Mouse (Mus musculus) splenic B cell, adult 2 months (primary cell): ENCODE measurements around the gene Dynlt1f.
"Not testable (repeated sequence)": the region's sequence is repeated elsewhere in the genome, so short reads cannot be mapped to it uniquely, and the experiment has no call there.

Experiments used
- DNase-seq: peaks from one replicate; pipeline ENCODE4 v3.0.0-alpha.2; 2011; ENCODE audit warnings: low read depth, low spot score
- H3K27me3 ChIP-seq: 2 replicates; pipeline ENCODE4 v1.6.1; 2012; ENCODE audit warnings: mild to moderate bottlenecking, low read length, moderate library complexity, mixed read lengths; ENCODE audit not compliant: control insufficient read depth, poor library complexity, insufficient read depth, severe bottlenecking
- H3K36me3 ChIP-seq: 2 replicates; pipeline ENCODE4 v1.6.1; 2012; ENCODE audit warnings: mild to moderate bottlenecking, low read length, moderate library complexity, mixed read lengths; ENCODE audit not compliant: control insufficient read depth, poor library complexity, insufficient read depth, severe bottlenecking

The Dynlt1f gene

DNA sequence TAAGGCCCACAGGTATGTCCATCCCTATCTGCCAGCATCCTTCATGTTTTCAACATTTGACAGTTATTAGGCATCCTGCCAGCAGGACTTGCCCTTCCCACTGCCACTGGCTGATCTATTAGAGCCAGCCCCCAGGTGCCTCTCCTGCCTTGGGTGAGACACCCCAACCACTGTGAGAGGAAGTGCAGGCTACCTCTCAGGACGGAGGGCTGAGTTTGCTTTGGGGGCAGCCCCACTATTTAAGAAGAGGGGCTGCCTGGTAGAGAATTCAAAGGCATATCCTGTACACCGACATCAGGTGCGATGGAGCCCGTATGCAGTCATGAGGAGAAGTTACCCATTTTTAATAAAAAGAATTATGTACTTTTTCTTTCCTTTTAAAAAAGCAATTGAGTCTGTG is 10.0 kb downstream of the Dynlt1f start:
- H3K36me3 ChIP-seq, H3K27me3 ChIP-seq, DNase-seq: not testable (repeated sequence)

DNA sequence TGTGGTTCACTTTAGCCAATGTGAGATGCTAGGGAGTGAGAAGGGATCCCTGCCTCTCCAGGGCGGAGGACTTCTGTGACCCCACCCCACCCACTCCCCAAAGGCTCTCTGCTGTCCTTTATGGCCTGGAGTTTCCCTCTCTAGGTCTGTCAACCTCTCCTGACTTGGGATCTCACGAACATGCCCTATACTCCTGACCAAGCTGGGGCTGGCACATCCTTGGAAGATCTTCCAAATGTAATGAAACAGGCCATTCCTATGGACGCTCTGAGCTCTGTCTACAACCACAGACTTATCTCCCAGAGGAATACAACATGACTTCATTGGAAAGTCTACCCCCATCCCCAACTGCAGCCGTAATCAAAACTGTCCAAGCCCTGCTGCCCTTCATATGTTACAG is 11.0 kb downstream of the Dynlt1f start:
- not testable (repeated sequence) for H3K27me3 ChIP-seq, DNase-seq, H3K36me3 ChIP-seq

DNA sequence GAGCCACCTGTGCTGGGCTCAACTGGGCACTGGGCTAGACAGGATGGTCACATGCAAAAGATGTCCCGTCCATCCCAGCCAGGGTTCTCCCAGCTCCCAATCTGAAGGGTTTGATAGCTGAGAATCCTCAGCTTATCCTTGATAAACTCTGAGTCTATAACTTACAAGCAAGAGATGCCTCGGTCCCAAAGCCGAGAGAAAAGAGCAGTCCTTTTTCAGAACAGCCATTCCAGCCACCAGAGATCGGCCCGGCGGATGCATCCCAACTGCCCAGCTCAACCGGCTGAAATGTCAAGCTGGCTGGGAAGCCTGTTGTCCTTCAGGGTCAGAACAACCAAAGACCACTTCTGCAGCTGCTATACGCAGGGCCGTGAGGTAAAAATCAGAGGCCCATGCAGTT is 11.5 kb downstream of the Dynlt1f start:
- DNase-seq, H3K36me3 ChIP-seq, H3K27me3 ChIP-seq: not testable (repeated sequence)

DNA sequence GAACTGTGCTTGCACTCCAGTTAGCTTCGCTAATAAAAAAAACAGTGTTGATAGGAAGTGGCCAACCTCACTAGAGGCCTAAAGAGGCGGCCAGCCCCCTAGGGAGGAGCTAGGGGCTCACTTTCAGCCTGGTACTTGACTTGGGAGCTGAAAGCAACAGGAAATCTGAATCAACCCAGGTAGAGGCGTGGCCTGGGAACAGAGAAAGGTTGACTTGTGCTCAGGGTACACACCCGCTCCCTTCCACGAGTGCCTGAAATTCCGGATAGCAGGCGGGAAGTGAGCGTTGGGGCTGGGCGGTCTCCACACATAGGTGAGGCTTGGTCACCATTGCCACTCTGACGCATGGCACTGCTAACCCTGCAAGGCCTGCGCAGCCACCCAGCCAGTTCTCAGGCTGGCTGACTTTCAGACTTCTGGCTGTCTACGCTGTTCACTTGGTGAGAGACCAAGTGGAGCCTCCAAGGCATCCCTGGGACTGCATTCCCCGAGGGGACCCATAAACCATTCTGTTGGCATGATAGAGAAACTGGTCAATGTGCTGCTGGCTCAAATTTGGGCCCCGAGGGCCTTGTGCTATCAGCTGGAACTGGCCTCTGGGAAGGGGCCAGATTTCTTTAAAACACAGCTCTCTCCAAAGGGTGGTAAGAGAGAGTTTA is 14.8 kb downstream of the Dynlt1f start:
- H3K36me3 ChIP-seq, H3K27me3 ChIP-seq, DNase-seq: not testable (repeated sequence)

DNA sequence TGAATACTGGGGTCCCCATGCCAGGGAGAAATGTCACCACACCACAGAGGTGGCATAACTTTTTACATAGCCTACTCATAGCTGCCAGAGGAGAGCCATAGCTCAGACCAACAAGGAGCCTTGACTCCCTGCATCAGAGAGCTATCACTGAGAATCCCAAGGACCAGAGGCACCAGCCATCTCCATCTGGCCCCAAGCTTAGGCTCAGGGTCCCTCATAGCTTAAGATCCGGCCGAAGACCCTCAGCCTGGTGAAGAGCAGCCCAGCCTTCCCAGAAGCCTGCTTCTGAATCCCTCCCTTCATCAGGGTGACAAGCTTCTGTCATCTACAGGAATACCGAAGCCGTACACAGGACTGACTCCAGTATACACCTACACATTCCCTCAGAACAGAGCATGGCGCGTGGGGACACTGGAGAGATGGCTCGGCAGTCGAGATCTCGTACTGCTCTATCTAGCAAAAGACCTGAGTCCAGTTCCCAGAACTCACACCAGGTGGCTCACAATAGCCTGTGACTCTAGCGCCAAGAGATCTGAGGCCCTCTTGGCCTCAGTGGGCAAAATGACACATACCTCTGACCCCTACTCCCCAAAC is 15.6 kb downstream of the Dynlt1f start:
- H3K36me3 ChIP-seq, DNase-seq, H3K27me3 ChIP-seq: not testable (repeated sequence)

DNA sequence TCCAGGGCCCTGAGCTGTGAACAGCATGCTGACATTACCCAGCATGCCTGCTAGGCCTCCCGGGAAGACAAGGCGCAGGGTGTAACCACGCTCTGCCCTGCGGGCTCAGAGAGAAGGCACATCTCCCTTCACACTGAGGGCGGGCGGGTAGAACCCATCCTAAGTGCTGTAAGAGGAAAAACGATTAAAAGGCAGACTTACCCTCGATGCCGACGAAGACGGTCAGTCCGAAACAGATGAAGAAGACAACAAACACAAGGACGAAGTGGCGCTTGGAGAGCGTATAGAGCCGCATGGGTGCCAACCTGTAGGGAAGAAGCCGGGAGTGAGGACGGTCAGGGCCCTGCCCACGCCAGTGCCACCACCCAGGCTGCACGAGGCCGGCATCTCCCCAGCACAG is 16.2 kb downstream of the Dynlt1f start:
- not testable (repeated sequence) for H3K27me3 ChIP-seq, H3K36me3 ChIP-seq, DNase-seq

DNA sequence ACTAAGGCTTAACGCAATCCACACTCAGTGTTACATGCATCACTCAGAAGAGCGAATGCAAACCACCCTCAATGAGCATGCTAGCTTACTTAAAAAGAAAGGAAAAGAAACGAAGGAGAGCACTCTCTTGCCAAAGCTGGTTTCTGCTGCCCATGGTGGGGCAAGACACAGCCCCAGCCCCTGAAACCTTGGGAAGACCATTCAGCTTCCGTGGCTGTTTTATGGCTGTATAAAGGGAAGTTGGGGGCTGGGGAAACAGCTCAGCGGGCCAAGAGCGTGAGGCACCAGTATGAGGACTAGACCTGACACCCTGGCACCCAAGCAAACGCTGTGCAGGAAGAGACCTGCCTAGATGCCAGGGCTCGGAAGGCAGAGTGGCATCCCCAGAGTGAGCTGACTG is 17.3 kb downstream of the Dynlt1f start:
- not testable (repeated sequence) for H3K27me3 ChIP-seq, DNase-seq, H3K36me3 ChIP-seq

DNA sequence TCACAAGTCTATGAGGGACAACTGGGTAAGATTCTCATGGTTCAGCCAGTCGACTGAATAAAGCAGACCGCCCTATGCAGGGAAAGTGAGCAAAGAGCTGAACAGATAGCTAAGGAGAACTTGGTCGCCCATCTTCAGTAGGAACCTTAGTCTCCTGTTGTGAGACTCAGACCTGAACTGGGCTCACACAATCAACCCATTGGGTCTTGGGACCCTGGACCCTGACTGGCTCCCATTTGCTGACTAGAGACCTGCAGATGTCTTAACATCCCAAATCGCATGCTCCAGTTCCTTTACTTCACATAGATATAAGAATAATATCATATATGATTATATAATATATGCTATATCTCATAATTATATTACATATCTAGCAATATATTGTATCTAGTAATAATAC is 18.3 kb downstream of the Dynlt1f start:
- not testable (repeated sequence) for H3K27me3 ChIP-seq, H3K36me3 ChIP-seq, DNase-seq

DNA sequence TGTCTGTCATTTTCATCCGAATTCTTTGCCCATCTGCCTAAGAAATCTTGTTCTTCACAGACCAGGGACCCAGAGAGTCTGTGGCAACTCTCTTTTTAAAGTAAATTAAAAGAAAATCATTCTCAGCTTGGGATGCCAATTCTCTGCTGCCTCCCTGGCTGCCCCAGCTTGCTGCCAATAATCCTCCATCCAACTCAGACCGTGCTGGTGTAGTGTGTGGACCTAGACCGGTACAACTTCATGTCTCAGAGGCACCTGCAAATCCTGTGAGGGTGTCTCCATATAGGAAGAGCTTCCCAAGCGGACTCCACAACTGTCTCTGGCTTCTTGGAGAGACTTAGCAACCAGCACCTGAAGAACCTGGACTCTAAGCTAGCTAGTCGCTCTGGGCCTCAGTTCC is 18.8 kb downstream of the Dynlt1f start:
- H3K27me3 ChIP-seq: no peaks in the 10 kb centered on the region
- no peak for DNase-seq

DNA sequence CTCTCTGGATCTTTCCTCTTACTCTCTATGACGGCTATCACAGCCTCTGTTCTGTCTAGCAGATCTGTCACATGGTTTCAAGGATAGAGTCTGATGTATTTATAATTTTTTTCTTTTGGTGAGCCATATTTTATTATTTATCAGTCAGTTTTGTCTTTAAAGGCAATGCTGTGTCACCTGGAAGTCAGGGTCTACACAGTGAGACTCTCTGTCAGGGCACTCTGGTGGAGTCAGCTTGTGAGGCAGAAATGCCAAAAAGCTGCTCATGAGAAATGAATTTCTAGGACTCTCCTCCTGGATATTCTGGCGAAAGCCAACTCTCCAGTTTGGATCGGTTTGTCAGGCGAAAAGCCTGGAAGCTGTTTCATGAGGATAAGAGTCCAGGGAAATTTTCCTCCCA is 19.9 kb downstream of the Dynlt1f start:
- H3K27me3 ChIP-seq, DNase-seq, H3K36me3 ChIP-seq: not testable (repeated sequence)

More for the DNA sequence above, 18.8 kb downstream of the Dynlt1f start:
- no peaks in the 10 kb centered on the region for H3K36me3 ChIP-seq

DNA sequence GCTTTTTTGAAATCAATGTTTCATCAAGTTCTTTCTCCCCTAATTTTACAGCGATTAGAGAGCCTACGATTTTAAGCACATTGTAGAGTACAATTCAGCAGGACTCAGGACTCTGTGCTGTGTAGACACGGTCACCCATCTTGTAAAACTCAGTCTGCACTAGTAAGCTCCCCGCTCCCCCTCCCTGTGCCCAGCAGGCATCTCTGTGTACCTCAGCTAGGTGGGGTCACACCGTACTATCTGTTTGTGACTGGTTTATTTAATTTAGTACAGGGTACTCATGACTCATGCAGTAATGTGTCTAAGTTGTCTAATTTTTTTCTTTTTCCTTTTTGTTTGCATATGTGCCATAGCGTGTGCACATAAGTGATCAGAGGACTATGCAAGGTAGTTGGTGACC is 22.9 kb downstream of the Dynlt1f start:
- not testable (repeated sequence) for H3K36me3 ChIP-seq, H3K27me3 ChIP-seq, DNase-seq

DNA sequence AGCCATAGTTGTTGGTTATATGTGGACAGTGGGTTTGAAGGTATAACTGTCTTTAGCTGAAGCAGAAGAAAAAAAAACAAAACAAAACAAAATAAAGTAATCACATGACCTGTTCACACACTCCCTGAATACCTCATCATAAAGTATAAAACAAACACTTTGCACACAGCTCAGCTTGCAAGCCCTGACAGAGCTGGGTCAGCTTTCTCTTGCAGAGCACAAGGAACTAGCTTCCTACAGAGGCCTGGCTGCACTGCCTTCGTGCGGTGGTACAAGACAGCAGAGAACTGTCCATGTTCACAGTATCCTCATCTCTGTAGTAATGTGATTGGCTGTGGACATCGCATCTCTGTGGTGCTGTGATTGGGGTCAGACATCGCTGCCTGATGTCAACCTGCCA is 25.3 kb downstream of the Dynlt1f start:
- H3K36me3 ChIP-seq, H3K27me3 ChIP-seq, DNase-seq: not testable (repeated sequence)

DNA sequence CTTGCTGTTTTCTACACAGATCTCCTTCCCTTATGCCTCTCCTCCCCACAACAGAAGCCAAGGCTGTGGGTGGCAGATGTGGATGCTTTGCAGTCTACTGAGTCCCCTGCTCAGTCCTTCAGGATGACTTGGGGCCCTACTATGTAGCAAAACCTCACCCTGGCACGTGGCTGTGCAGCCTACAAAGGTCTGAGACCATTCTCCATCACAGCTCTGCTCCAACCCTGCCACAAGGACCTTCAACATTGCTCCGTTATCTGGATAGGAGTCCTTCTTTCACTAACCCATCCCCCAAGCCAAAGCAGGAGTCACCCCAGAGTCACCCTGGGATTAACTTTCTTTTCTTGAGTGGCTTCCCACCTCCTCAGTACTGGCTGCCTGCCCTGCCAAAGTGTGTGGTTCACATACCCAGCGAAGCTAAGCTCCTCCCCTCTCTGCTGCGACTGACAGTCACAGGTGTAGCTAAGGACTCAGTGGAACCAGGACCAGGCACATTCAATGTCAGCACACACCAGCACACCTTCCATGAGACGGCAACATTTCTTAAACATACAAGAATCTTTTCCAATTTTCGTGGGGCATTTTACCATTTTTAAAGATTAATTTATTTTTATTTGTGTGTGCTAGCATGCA is 30.7 kb downstream of the Dynlt1f start:
- not testable (repeated sequence) for H3K27me3 ChIP-seq, DNase-seq, H3K36me3 ChIP-seq

DNA sequence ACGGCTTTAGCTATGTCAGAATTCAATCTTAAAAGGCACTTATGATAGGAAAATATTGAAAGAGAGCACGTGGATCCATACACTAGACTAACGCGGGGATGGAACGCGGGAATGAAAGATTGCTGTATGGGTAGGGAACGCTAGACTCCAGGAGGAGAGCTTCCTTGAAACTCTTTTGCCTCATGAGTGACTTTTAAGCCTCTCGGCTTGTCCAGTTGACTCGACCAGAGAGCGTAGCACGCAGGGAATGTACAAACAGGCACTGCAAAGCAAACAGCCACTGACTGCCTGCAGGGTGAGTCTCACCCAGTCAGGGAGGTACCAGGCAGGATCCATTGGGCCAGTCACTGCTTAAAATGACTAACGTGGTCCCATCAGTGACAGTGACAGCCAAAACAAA is 33.7 kb downstream of the Dynlt1f start:
- DNase-seq, H3K27me3 ChIP-seq, H3K36me3 ChIP-seq: not testable (repeated sequence)

DNA sequence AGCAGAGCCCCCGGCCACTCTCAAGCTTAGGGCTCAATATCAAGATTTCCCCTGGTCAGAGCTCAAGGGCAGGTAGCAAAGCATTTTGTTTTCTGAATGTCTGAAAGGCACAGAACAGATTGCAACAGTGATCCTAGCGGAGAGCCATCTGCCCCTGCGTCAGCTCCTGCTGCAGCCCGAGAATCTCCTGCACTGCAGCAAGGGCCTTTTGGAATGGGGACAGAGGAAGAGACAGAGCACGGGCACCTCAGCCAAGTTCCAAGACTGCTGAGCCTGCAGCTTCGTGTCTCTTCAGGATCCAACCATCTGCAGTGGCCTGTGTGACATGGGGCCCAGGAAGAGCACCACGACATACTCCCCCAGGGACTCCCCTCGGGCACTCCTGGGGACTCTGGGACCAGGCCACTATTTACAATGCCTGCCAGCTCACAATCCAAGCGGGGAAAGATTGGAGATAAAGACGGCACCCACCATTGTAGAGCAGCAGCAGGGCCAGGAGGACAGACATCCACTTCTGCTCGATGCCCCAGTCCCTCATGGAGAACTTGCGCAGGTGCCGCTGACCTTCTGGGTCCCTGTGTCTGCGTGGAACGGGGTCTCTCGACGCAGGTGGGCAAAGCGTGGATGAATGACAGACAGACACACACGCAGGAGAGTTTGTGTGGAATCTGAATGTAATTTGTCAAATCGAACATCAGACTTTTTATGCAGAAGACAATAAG is 34.8 kb downstream of the Dynlt1f start:
- H3K27me3 ChIP-seq, H3K36me3 ChIP-seq, DNase-seq: not testable (repeated sequence)
